Mouse (Mus musculus) myocyte (in vitro differentiated cells): ENCODE results near the gene Hoxb3.

ENCODE experiments used
- CEBPB ChIP-seq: IDR thresholded peaks from 2 replicates; pipeline ENCODE4 v1.6.1; 2011; ENCODE audit warnings: mild to moderate bottlenecking, moderate library complexity; ENCODE audit not compliant: poor library complexity, insufficient read depth, severe bottlenecking
- E2F4 ChIP-seq: IDR thresholded peaks from one replicate; pipeline ENCODE4 v1.6.1; 2011; ENCODE audit warnings: mild to moderate bottlenecking, control low read depth, moderate library complexity; ENCODE audit not compliant: insufficient read depth
- MAX ChIP-seq: IDR thresholded peaks from one replicate; pipeline ENCODE4 v1.6.1; 2011; ENCODE audit warnings: low read depth, mild to moderate bottlenecking, control low read depth
- MYOD1 ChIP-seq, 3 experiments: IDR thresholded peaks; one replicate each; pipeline ENCODE4 v1.6.1; 2011; ENCODE audit warnings: control low read depth in 2 of 3, low read depth in 2 of 3, mild to moderate bottlenecking in 2 of 3, moderate library complexity in 1 of 3; ENCODE audit not compliant: insufficient read length in 2 of 3, control insufficient read depth in 1 of 3
- MYOG ChIP-seq, 3 experiments: IDR thresholded peaks; one replicate each; pipeline ENCODE4 v1.6.1; 2011; ENCODE audit warnings: control low read depth in 2 of 3, low read depth in 2 of 3, mild to moderate bottlenecking in 2 of 3; ENCODE audit not compliant: insufficient read length in 2 of 3, control insufficient read depth in 1 of 3, insufficient read depth in 1 of 3
- POLR2A ChIP-seq: IDR thresholded peaks from one replicate; pipeline ENCODE4 v1.6.1; 2011; ENCODE audit warnings: low read depth, mild to moderate bottlenecking, control low read depth, moderate library complexity; ENCODE audit not compliant: insufficient read length
- POLR2AphosphoS2 ChIP-seq: IDR thresholded peaks from one replicate; pipeline ENCODE4 v1.6.1; 2011; ENCODE audit warnings: low read depth, control low read depth; ENCODE audit not compliant: insufficient read length
- REST ChIP-seq: IDR thresholded peaks from one replicate; pipeline ENCODE4 v1.6.1; 2011; ENCODE audit warnings: mild to moderate bottlenecking, control low read depth, moderate library complexity; ENCODE audit not compliant: insufficient read depth, insufficient read length
- SRF ChIP-seq: IDR thresholded peaks from one replicate; pipeline ENCODE4 v1.6.1; 2011; ENCODE audit warnings: low read depth; ENCODE audit not compliant: control insufficient read depth, insufficient read length
- TCF12 ChIP-seq: IDR thresholded peaks from one replicate; pipeline ENCODE4 v1.6.1; 2011; ENCODE audit warnings: mild to moderate bottlenecking, control low read depth; ENCODE audit not compliant: poor library complexity, insufficient read depth, severe bottlenecking
- TCF3 ChIP-seq: IDR thresholded peaks from one replicate; pipeline ENCODE4 v1.6.1; 2011; ENCODE audit warnings: low read depth, control low read depth; ENCODE audit not compliant: insufficient read length
- USF1 ChIP-seq: IDR thresholded peaks from one replicate; pipeline ENCODE4 v1.6.1; 2011; ENCODE audit warnings: low read depth, mild to moderate bottlenecking, control low read depth, moderate library complexity

- no peak for TF ChIP-seq MAX
- TF ChIP-seq POLR2A: no peak
- TF ChIP-seq TCF12: no peak
- no peak for TF ChIP-seq E2F4
- no peak for TF ChIP-seq TCF3
- TF ChIP-seq MYOD1 (IDR thresholded peaks at IDR 0.05; ENCODE audit: control insufficient read depth in 1 of 3, insufficient read length in 2 of 3, low read depth in 2 of 3): no peak
- TF ChIP-seq POLR2AphosphoS2: no peak
- TF ChIP-seq CEBPB: no peak
- TF ChIP-seq SRF: no peak
- no peak for TF ChIP-seq USF1
- no peak for TF ChIP-seq REST
- TF ChIP-seq MYOG (IDR thresholded peaks at IDR 0.05; ENCODE audit: control insufficient read depth in 1 of 3, insufficient read depth in 1 of 3, insufficient read length in 2 of 3, low read depth in 2 of 3): no peak
These were observed 4.6 kb downstream of the Hoxb3 start for GRCm38 (mm10) chr11:96327750-96328149.
